Mouse (Mus musculus) kidney, adult 2 months (tissue): ENCODE measurements around the gene Ppm1h.

Source experiments
- CTCF ChIP-seq: fragments of 200-500 bp; conservative IDR thresholded peaks from 2 replicates; pipeline ENCODE4 v1.5.1; 2011; ENCODE audit warnings: low read depth, mild to moderate bottlenecking, control low read depth, low read length, moderate library complexity, mixed read lengths; ENCODE audit not compliant: insufficient read depth, insufficient read length
- POLR2A ChIP-seq: fragments of 200-500 bp; IDR thresholded peaks from one replicate; pipeline ENCODE4 v1.6.1; 2011; ENCODE audit warnings: low read depth, low read length, control low read depth

- TF ChIP-seq POLR2A (no peak), CTCF (no peak)
Observed at GRCm38 (mm10) chr10:122857155-122857554, 178.6 kb downstream of the Ppm1h start.
